Mouse (Mus musculus) CH12.LX (cell line): Measurements from ENCODE around the gene Asf1a. TPM values are rescaled to one million over a fixed set of nuclear protein-coding genes. Genes with fewer than 3 reads are reported as not detected.

Experiments used
- DNase-seq: peaks from one replicate; pipeline ENCODE4 v3.0.0-alpha.2; 2013; ENCODE audit errors: extremely low read depth
- H3K27ac ChIP-seq: 2 replicates; pipeline ENCODE4 v1.5.1; 2012; ENCODE audit warnings: low read depth, mild to moderate bottlenecking, control low read depth, moderate library complexity; ENCODE audit not compliant: insufficient read depth
- H3K27me3 ChIP-seq: replicated peaks from 2 replicates; pipeline ENCODE3; 2012; ENCODE audit warnings: inconsistent platforms
- H3K36me3 ChIP-seq, 2 experiments: replicated peaks in 1 of 2; 2 replicates each; pipeline versions ENCODE3 to v1.6.1; 2012; ENCODE audit warnings: inconsistent platforms in 1 of 2, low read length in 1 of 2, mild to moderate bottlenecking in 1 of 2, mixed read lengths in 1 of 2, moderate library complexity in 1 of 2; ENCODE audit not compliant: control insufficient read depth in 1 of 2, insufficient read depth in 1 of 2
- H3K4me1 ChIP-seq, 2 experiments: 2 replicates each; pipeline ENCODE4 v1.6.1; 2012; ENCODE audit warnings: inconsistent platforms in 1 of 2, moderate library complexity in 1 of 2; ENCODE audit not compliant: insufficient read depth in 2 of 2, control insufficient read depth in 1 of 2
- H3K4me2 ChIP-seq: 2 replicates; pipeline ENCODE4 v1.6.1; 2012; ENCODE audit warnings: low read depth, mild to moderate bottlenecking, control low read depth; ENCODE audit not compliant: poor library complexity, insufficient read depth, severe bottlenecking
- H3K4me3 ChIP-seq, 3 experiments: fragments of 150-350 bp in 1 of 3; sonication (generic) in 1 of 3; replicated peaks in 1 of 3; 2 replicates each; pipeline versions ENCODE3 to v1.5.1; 2011 to 2012; ENCODE audit warnings: low read depth in 2 of 3, low read length in 2 of 3, mild to moderate bottlenecking in 2 of 3, moderate library complexity in 2 of 3, control low read depth in 1 of 3, improper control_type of control experiment in 1 of 3, inconsistent platforms in 1 of 3, mixed read lengths in 1 of 3; ENCODE audit not compliant: poor library complexity in 1 of 3
- H3K79me2 ChIP-seq: replicated peaks from 2 replicates; pipeline ENCODE4 v1.6.1; 2012; ENCODE audit warnings: mild to moderate bottlenecking, moderate library complexity; ENCODE audit not compliant: control insufficient read depth, poor library complexity, insufficient read depth, severe bottlenecking; ENCODE audit errors: extremely low read depth
- H3K9ac ChIP-seq: 2 replicates; pipeline ENCODE4 v1.6.1; 2012; ENCODE audit warnings: low read depth, mild to moderate bottlenecking, control low read depth, moderate library complexity; ENCODE audit not compliant: insufficient read depth
- H3K9me3 ChIP-seq: replicated peaks from 2 replicates; pipeline ENCODE3; 2012; ENCODE audit warnings: low read length, inconsistent platforms, mixed read lengths
- BHLHE40 ChIP-seq: IDR thresholded peaks from 2 replicates; pipeline ENCODE4 v1.6.1; 2011; ENCODE audit warnings: mild to moderate bottlenecking, low read depth, low read length, improper control_type of control experiment
- CHD1 ChIP-seq: IDR thresholded peaks from 2 replicates; pipeline ENCODE4 v1.6.1; 2012; ENCODE audit warnings: low read depth, low read length, improper control_type of control experiment, inconsistent platforms
- CHD2 ChIP-seq: IDR thresholded peaks from 2 replicates; pipeline ENCODE4 v1.6.1; 2011; ENCODE audit warnings: low read length, improper control_type of control experiment
- E2F4 ChIP-seq: IDR thresholded peaks from 2 replicates; pipeline ENCODE4 v1.6.1; 2011; ENCODE audit warnings: low read depth, low read length, improper control_type of control experiment; ENCODE audit not compliant: insufficient replicate concordance
- ELF1 ChIP-seq: IDR thresholded peaks from 2 replicates; pipeline ENCODE4 v1.6.1; 2014; ENCODE audit warnings: low read depth, mild to moderate bottlenecking, inconsistent platforms, low read length, improper control_type of control experiment
- EP300 ChIP-seq: IDR thresholded peaks from 2 replicates; pipeline ENCODE4 v1.6.1; 2011; ENCODE audit warnings: low read length, improper control_type of control experiment
- ETS1 ChIP-seq: conservative IDR thresholded peaks from 2 replicates; pipeline ENCODE4 v1.6.1; 2012; ENCODE audit warnings: low read depth, mild to moderate bottlenecking, inconsistent platforms, low read length, improper control_type of control experiment, moderate library complexity
- GABPA ChIP-seq: IDR thresholded peaks from 2 replicates; pipeline ENCODE4 v1.6.1; 2012; ENCODE audit warnings: low read depth, low read length, improper control_type of control experiment, inconsistent platforms; ENCODE audit not compliant: insufficient replicate concordance
- HCFC1 ChIP-seq: IDR thresholded peaks from 2 replicates; pipeline ENCODE4 v1.6.1; 2012; ENCODE audit warnings: low read depth, mild to moderate bottlenecking, inconsistent platforms, low read length, improper control_type of control experiment
- JUN ChIP-seq: IDR thresholded peaks from 2 replicates; pipeline ENCODE4 v1.6.1; 2011; ENCODE audit warnings: low read depth, mild to moderate bottlenecking, low read length, improper control_type of control experiment, moderate library complexity; ENCODE audit not compliant: insufficient read depth
- MAFK ChIP-seq: IDR thresholded peaks from 2 replicates; pipeline ENCODE4 v1.6.1; 2011; ENCODE audit warnings: low read length, improper control_type of control experiment; ENCODE audit not compliant: insufficient replicate concordance
- MAZ ChIP-seq: IDR thresholded peaks from 2 replicates; pipeline ENCODE4 v1.6.1; 2012; ENCODE audit warnings: low read depth, mild to moderate bottlenecking, inconsistent platforms, low read length, improper control_type of control experiment, moderate library complexity
- MEF2A ChIP-seq: IDR thresholded peaks from 2 replicates; pipeline ENCODE4 v1.6.1; 2014; ENCODE audit warnings: low read depth, mild to moderate bottlenecking, inconsistent platforms, low read length, improper control_type of control experiment, borderline replicate concordance
- MYC ChIP-seq: IDR thresholded peaks from 2 replicates; pipeline ENCODE4 v1.6.1; 2011; ENCODE audit warnings: low read depth, mild to moderate bottlenecking, improper control_type of control experiment, low read length
- NELFE ChIP-seq: IDR thresholded peaks from 2 replicates; pipeline ENCODE4 v1.6.1; 2011; ENCODE audit warnings: low read depth, low read length, improper control_type of control experiment
- PAX5 ChIP-seq: IDR thresholded peaks from 2 replicates; pipeline ENCODE4 v1.6.1; 2012; ENCODE audit warnings: low read length, inconsistent platforms, mixed read lengths
- POLR2A ChIP-seq: IDR thresholded peaks from 2 replicates; pipeline ENCODE4 v1.6.1; 2011; ENCODE audit warnings: low read depth, mild to moderate bottlenecking, improper control_type of control experiment, low read length
- POLR2AphosphoS2 ChIP-seq: IDR thresholded peaks from 2 replicates; pipeline ENCODE4 v1.6.1; 2011; ENCODE audit warnings: low read depth, low read length, improper control_type of control experiment
- RAD21 ChIP-seq: IDR thresholded peaks from 2 replicates; pipeline ENCODE4 v1.6.1; 2011; ENCODE audit warnings: low read depth, mild to moderate bottlenecking, low read length, improper control_type of control experiment, moderate library complexity
- TBP ChIP-seq: conservative IDR thresholded peaks from 2 replicates; pipeline ENCODE4 v1.6.1; 2011; ENCODE audit warnings: low read depth, low read length, improper control_type of control experiment
- TCF12 ChIP-seq: IDR thresholded peaks from 2 replicates; pipeline ENCODE4 v1.6.1; 2014; ENCODE audit warnings: low read depth, mild to moderate bottlenecking, inconsistent platforms, low read length, improper control_type of control experiment
- USF2 ChIP-seq: conservative IDR thresholded peaks from 2 replicates; pipeline ENCODE4 v1.6.1; 2011; ENCODE audit warnings: low read depth, low read length, improper control_type of control experiment
- ZC3H11A ChIP-seq: IDR thresholded peaks from 2 replicates; pipeline ENCODE4 v1.6.1; 2012; ENCODE audit warnings: low read depth, mild to moderate bottlenecking, inconsistent platforms, low read length, improper control_type of control experiment
- ZKSCAN1 ChIP-seq: IDR thresholded peaks from 2 replicates; pipeline ENCODE4 v1.6.1; 2012; ENCODE audit warnings: low read depth, inconsistent platforms, low read length, improper control_type of control experiment, borderline replicate concordance
- ZMIZ1 ChIP-seq: IDR thresholded peaks from 2 replicates; pipeline ENCODE4 v1.6.1; 2012; ENCODE audit warnings: low read depth, mild to moderate bottlenecking, inconsistent platforms, low read length, improper control_type of control experiment
- ZNF384 ChIP-seq: IDR thresholded peaks from 2 replicates; pipeline ENCODE4 v1.6.1; 2012; ENCODE audit warnings: low read depth, low read length, improper control_type of control experiment, inconsistent platforms
- dilution Hi-C: fragments of 300-500 bp; cut with MboI; formaldehyde crosslinking; loops from 2 replicates; pipeline ENCODE4 v1.14.3; 2020; ENCODE audit warnings: low sequenced_read_pairs; ENCODE audit not compliant: extremely low pct_unique_long_range_greater_than_20kb, extremely low pct_ligation_motif_present
- in situ Hi-C: fragments of 300-500 bp; cut with MboI; formaldehyde crosslinking; loops from 3 replicates; pipeline ENCODE4 v1.14.3; 2019; ENCODE audit warnings: low sequenced_read_pairs, low pct_ligation_motif_present, low pct_unique_long_range_greater_than_20kb, mixed read lengths
- polyA plus RNA-seq: library from polyadenylated mRNA; unstranded; fragments of >175 nt; gene quantifications from 2 replicates; pipeline ENCODE4 v1.2.1, GENCODE M21; 2012; ENCODE audit warnings: low read depth; ENCODE audit not compliant: insufficient read length
- total RNA-seq, 2 experiments: library from RNA; depleted of rRNA; stranded (reverse); fragments of 300-350 nt in 1 of 2; fragments of >200 nt in 1 of 2; gene quantifications; 2 replicates each; pipeline ENCODE4 v1.2.3; 2012 to 2014

Asf1a gene
- total and polyA plus RNA-seq, 3 experiments = 35.5 to 128 (median 107) TPM

DNA sequence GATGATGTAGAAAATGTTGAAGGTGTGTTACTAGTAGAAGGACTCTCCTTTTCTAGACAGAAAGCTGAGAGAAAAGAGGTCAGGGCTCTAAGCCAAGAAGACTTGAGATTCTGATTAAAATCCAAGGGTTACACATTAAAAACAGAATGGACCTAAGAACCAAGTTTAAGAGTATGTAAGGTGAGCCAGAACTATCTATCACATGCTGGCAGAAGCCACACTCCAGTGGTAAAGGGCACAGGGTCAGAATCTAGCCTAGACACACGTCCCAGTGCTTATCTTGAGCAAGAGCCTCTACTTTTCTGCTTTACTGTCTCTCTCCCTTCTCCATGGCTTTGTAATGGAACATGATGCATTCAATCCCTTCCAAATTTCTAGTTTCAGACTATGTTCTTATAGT, 17.4 kb downstream of the Asf1a start:
- no peak overlapping the region for H3K4me3 ChIP-seq
- H3K27ac ChIP-seq = no peak overlapping the region
- DNase-seq = no peak
- no peak for TF ChIP-seq ELF1
- H3K27me3 ChIP-seq = no peaks in the 10 kb centered on the region
- H3K79me2 ChIP-seq = no peaks in the 10 kb centered on the region
- no peak overlapping the region for H3K4me2 ChIP-seq
- H3K9me3 ChIP-seq = no peaks in the 10 kb centered on the region
- peaks cover 3 to 14% of the 10 kb centered on the region in 2 experiments for H3K4me1 ChIP-seq
- peaks cover 44 to 73% of the 10 kb centered on the region in 2 experiments for H3K36me3 ChIP-seq
- no peak overlapping the region for H3K9ac ChIP-seq
- in situ Hi-C loops (no loop called here), dilution Hi-C loops (no loop called here)

DNA sequence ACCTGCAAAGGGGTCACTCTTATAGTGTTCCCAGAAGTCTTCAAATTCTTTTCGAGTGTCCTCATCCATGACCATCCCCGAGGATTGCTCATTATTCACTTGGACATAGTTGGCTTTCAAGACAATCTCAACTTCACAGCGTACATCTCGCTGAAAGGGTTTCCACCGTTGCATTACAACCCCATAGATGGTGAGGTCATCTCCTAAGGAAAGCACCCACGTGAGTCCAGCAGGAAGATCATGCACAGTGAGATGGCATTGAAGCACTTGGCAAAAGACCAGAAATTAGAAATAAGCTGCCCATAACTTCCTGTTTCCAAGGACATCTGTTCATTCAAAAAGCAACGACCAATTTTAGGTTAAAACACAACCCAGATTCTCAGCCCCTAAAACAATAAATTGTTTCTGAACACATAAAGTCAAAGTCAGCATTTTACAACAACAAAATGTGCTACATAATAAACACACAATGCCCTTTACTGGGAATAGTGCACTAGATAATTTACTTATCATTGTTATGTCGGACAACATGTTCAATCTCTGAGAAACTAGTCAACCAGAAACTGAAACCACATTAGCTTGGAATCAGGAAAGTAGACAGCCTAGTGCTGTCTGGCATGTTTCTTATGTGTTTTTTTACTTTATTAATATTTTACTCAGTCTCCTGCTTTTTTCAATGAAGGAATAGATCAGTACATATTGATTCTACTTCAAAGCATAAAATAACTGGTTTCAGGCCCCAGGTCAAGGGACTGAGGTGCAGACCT, 19.5 kb downstream of the Asf1a start:
- Histone ChIP-seq H3K4me3 (no peak overlapping the region), H3K36me3 (peaks cover 41 to 71% of the 10 kb centered on the region in 2 experiments), H3K27ac (no peak overlapping the region)

DNA sequence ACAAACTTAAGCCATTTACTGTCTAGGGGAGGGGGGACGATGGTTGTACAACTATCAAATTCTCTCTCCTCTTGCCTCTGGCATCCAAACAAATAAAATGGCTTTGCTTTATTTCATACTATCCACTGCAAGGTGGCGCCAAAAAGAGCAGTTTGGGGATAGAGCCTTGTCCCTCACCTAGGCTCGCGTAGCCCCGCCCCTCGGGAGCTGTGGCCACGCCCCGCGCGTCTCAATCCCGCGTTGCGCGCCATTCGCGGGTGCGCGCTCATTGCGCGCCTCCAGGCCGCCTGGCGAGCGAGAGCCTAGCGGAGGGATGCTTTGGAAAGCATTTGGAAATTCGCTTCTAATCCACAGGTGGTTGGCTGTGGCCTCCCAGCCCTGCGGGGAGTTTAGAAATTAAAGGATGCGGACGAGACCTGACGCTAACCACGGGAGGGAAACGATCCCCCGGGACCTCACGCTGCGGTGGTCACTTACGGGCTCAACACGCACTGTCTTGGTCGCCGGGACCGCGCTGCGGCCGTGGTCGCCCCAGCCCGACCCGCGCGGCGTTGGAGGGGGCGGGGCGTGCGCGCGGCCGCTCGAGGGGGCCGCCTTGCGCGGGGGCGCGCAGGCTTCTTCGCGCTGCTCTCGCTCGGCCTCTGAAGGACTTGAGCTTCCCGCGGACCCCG, 32.8 kb downstream of the Asf1a start:
- H3K4me1 ChIP-seq = peaks cover 4 to 12% of the 10 kb centered on the region in 2 experiments
- H3K4me3 ChIP-seq = peak overlapping the region; percentile 82 to 94 (median 83)
- H3K36me3 ChIP-seq = peaks cover 10 to 24% of the 10 kb centered on the region in 2 experiments
- peak overlapping the region; percentile 98 for H3K4me2 ChIP-seq
- in situ Hi-C loops = no loop called here
- peak overlapping the region; percentile 90 for H3K9ac ChIP-seq
- H3K9me3 ChIP-seq = no peaks in the 10 kb centered on the region
- dilution Hi-C loops = no loop called here
- DNase-seq = peak; percentile 90
- H3K27ac ChIP-seq = peak overlapping the region; percentile 90
- no peaks in the 10 kb centered on the region for H3K27me3 ChIP-seq
- H3K79me2 ChIP-seq = peaks cover 16% of the 10 kb centered on the region
- TF ChIP-seq ZNF384 (peak; percentile 37; the same call in 1 of the 2 replicates), TBP (no peak), E2F4 (peak; percentile 93; the same call in 1 of the 2 replicates), POLR2A (peak; percentile 85), ETS1 (no peak), GABPA (no peak), MYC (no peak), ELF1 (0 out of 2 replicates have a peak, but pooled peaks have one; percentile 20), NELFE (peak; percentile 91), POLR2AphosphoS2 (peak; percentile 69; the same call in 1 of the 2 replicates), EP300 (no peak), HCFC1 (0 out of 2 replicates have a peak, but pooled peaks have one; percentile 38), ZKSCAN1 (no peak), TCF12 (peak; percentile 59; the same call in 1 of the 2 replicates), PAX5 (no peak), CHD2 (no peak)

More for the DNA sequence above, 19.5 kb downstream of the Asf1a start:
- in situ Hi-C loops = no loop called here
- no peak for TF ChIP-seq ZMIZ1
- TF ChIP-seq ETS1 = 0 out of 2 replicates have a peak, but pooled peaks have one; percentile 26
- TF ChIP-seq BHLHE40 = peak; percentile 33
- no peak for TF ChIP-seq USF2
- TF ChIP-seq PAX5 = no peak
- TF ChIP-seq MEF2A = no peak
- TF ChIP-seq TBP = no peak
- TF ChIP-seq NELFE = no peak
- TF ChIP-seq JUN = no peak
- TF ChIP-seq MAFK = peak; percentile 59; the same call in 1 of the 2 replicates
- TF ChIP-seq ZC3H11A = no peak
- no peak for TF ChIP-seq RAD21
- TF ChIP-seq CHD2 = no peak
- no peak for TF ChIP-seq CHD1
- TF ChIP-seq ELF1 = no peak
- no peak for TF ChIP-seq MAZ
- TF ChIP-seq GABPA = no peak
- no peak for DNase-seq
- dilution Hi-C loops = no loop called here
- H3K4me2 ChIP-seq = no peak overlapping the region
- H3K27me3 ChIP-seq = no peaks in the 10 kb centered on the region
- no peak overlapping the region for H3K9ac ChIP-seq
- no peaks in the 10 kb centered on the region for H3K79me2 ChIP-seq
- peaks cover 3 to 14% of the 10 kb centered on the region in 2 experiments for H3K4me1 ChIP-seq
- no peaks in the 10 kb centered on the region for H3K9me3 ChIP-seq
